Mouse (Mus musculus): ENCODE data around the gene Ptprk.

- no peak for TF ChIP-seq POLR2A (IDR thresholded peaks at IDR 0.05; ENCODE audit: borderline replicate concordance, control insufficient read depth, low read depth, low read length)
- no peak for TF ChIP-seq CTCF (IDR thresholded peaks at IDR 0.05; ENCODE audit: control insufficient read depth, insufficient read depth, low read length)
Observed at GRCm38 (mm10) chr10:28492206-28492605, 417.6 kb downstream of the Ptprk start.

Measured in bone marrow, adult 2 months (tissue).